Mouse (Mus musculus): ENCODE measurements at regions not wholly inside any gene's neighbourhood (a gene's known extent, or its start where the extent isn't known, plus 50 kb on each side); places are given as distances from the start of the nearest gene placed in this dataset.
A peak's percentile ranks its signal among the peaks of the same experiment; 100 is the strongest.

GRCm38 (mm10) chr14:103911707-103912106 lies 67.5 kb upstream of the Ednrb start:
- no peaks in the 10 kb centered on the region for H3K9me3 ChIP-seq (ENCODE audit: low read length)
- H3K4me2 ChIP-seq (ENCODE audit: low read depth) = no peak overlapping the region
- no peaks in the 10 kb centered on the region for H3K4me1 ChIP-seq (ENCODE audit: insufficient read depth)
- H3K9ac ChIP-seq = no peak overlapping the region
- TF ChIP-seq CTCF (IDR thresholded peaks at IDR 0.05; ENCODE audit: low read depth) = no peak
- no peaks in the 10 kb centered on the region for H3K36me3 ChIP-seq (ENCODE audit: insufficient read depth)
- H3K27ac ChIP-seq (ENCODE audit: low read depth, low read length) = no peak overlapping the region
- H3K27me3 ChIP-seq (ENCODE audit: insufficient read depth, low read length) = no peaks in the 10 kb centered on the region
- no peak overlapping the region for H3K4me3 ChIP-seq (ENCODE audit: low read depth, low read length)
- WGBS = 69% methylated on average over 4 of the region's 4 CpGs
- DNase-seq = no peak
- no peak for ATAC-seq

- Histone ChIP-seq H3K9ac (no peak overlapping the region), H3K4me1 (ENCODE audit: insufficient read depth) (no peaks in the 10 kb centered on the region), H3K27ac (ENCODE audit: low read depth, low read length) (no peak overlapping the region), H3K27me3 (ENCODE audit: insufficient read depth, low read length) (no peaks in the 10 kb centered on the region), H3K4me2 (ENCODE audit: low read depth) (no peak overlapping the region), H3K4me3 (ENCODE audit: low read depth, low read length) (no peak overlapping the region), H3K36me3 (ENCODE audit: insufficient read depth) (no peaks in the 10 kb centered on the region), H3K9me3 (ENCODE audit: low read length) (no peaks in the 10 kb centered on the region)
- peak; percentile 54 for ATAC-seq
- WGBS = 94% methylated on average over 1 of the region's 1 CpGs
- no peak for TF ChIP-seq CTCF (IDR thresholded peaks at IDR 0.05; ENCODE audit: low read depth)
- no peak for DNase-seq
Observed at GRCm38 (mm10) chr14:103911280-103911679, 67.1 kb upstream of the Ednrb start.

- Histone ChIP-seq H3K4me3 (ENCODE audit: low read depth, low read length) (no peak overlapping the region), H3K4me2 (ENCODE audit: low read depth) (no peak overlapping the region), H3K4me1 (ENCODE audit: insufficient read depth) (no peaks in the 10 kb centered on the region), H3K27ac (ENCODE audit: low read depth, low read length) (no peak overlapping the region), H3K9me3 (ENCODE audit: low read length) (no peaks in the 10 kb centered on the region), H3K9ac (no peak overlapping the region), H3K36me3 (ENCODE audit: insufficient read depth) (no peaks in the 10 kb centered on the region), H3K27me3 (ENCODE audit: insufficient read depth, low read length) (no peaks in the 10 kb centered on the region)
- DNase-seq (no peak), ATAC-seq (no peak)
- WGBS = 33% methylated on average over 2 of the region's 2 CpGs
- TF ChIP-seq CTCF (IDR thresholded peaks at IDR 0.05; ENCODE audit: low read depth) = no peak
Observed at GRCm38 (mm10) chr14:103906417-103907070, 62.3 kb upstream of the Ednrb start.

GRCm38 (mm10) chr14:103900817-103901216 lies 56.6 kb upstream of the Ednrb start:
- no peak overlapping the region for H3K4me2 ChIP-seq (ENCODE audit: low read depth)
- H3K36me3 ChIP-seq (ENCODE audit: insufficient read depth) = no peaks in the 10 kb centered on the region
- no peak for TF ChIP-seq CTCF (IDR thresholded peaks at IDR 0.05; ENCODE audit: low read depth)
- DNase-seq (no peak), ATAC-seq (no peak)
- H3K4me1 ChIP-seq (ENCODE audit: insufficient read depth) = peaks cover 10% of the 10 kb centered on the region
- H3K9me3 ChIP-seq (ENCODE audit: low read length) = no peaks in the 10 kb centered on the region
- no peak overlapping the region for H3K9ac ChIP-seq
- no peak overlapping the region for H3K4me3 ChIP-seq (ENCODE audit: low read depth, low read length)
- no peak overlapping the region for H3K27ac ChIP-seq (ENCODE audit: low read depth, low read length)
- no peaks in the 10 kb centered on the region for H3K27me3 ChIP-seq (ENCODE audit: insufficient read depth, low read length)
- WGBS = 74% methylated on average over 2 of the region's 2 CpGs

- ATAC-seq = peak; percentile 88
- Histone ChIP-seq H3K27me3 (ENCODE audit: insufficient read depth, low read length) (no peaks in the 10 kb centered on the region), H3K4me2 (ENCODE audit: low read depth) (peak overlapping the region; percentile 52), H3K9me3 (ENCODE audit: low read length) (no peaks in the 10 kb centered on the region), H3K4me1 (ENCODE audit: insufficient read depth) (peaks cover 10% of the 10 kb centered on the region), H3K36me3 (ENCODE audit: insufficient read depth) (no peaks in the 10 kb centered on the region), H3K27ac (ENCODE audit: low read depth, low read length) (0 out of 2 replicates have a peak overlapping the region, but pooled peaks have one; percentile 9), H3K4me3 (ENCODE audit: low read depth, low read length) (peak overlapping the region; percentile 26), H3K9ac (peak overlapping the region; percentile 10; the same call in 1 of the 2 replicates)
- DNase-seq = peak; percentile 45
- no peak for TF ChIP-seq CTCF (IDR thresholded peaks at IDR 0.05; ENCODE audit: low read depth)
- WGBS = 9% methylated on average over 22 of the region's 22 CpGs
Observed at GRCm38 (mm10) chr14:103899111-103899814, 55.1 kb upstream of the Ednrb start.

- no peak for DNase-seq
- Histone ChIP-seq H3K27me3 (ENCODE audit: insufficient read depth, low read length) (no peaks in the 10 kb centered on the region), H3K4me3 (ENCODE audit: low read depth, low read length) (peak overlapping the region; percentile 26), H3K27ac (ENCODE audit: low read depth, low read length) (0 out of 2 replicates have a peak overlapping the region, but pooled peaks have one; percentile 9), H3K9ac (peak overlapping the region; percentile 10; the same call in 1 of the 2 replicates), H3K36me3 (ENCODE audit: insufficient read depth) (no peaks in the 10 kb centered on the region), H3K4me2 (ENCODE audit: low read depth) (peak overlapping the region; percentile 52), H3K9me3 (ENCODE audit: low read length) (no peaks in the 10 kb centered on the region), H3K4me1 (ENCODE audit: insufficient read depth) (peaks cover 10% of the 10 kb centered on the region)
- ATAC-seq = peak; percentile 66
- no peak for TF ChIP-seq CTCF (IDR thresholded peaks at IDR 0.05; ENCODE audit: low read depth)
- WGBS = 7% methylated on average over 9 of the region's 9 CpGs
Observed at GRCm38 (mm10) chr14:103898689-103899088, 54.5 kb upstream of the Ednrb start.

GRCm38 (mm10) chr14:103895261-103895660 lies 51.1 kb upstream of the Ednrb start:
- Histone ChIP-seq H3K4me1 (ENCODE audit: insufficient read depth) (peaks cover 10% of the 10 kb centered on the region), H3K9ac (no peak overlapping the region), H3K4me2 (ENCODE audit: low read depth) (no peak overlapping the region), H3K9me3 (ENCODE audit: low read length) (no peaks in the 10 kb centered on the region), H3K27ac (ENCODE audit: low read depth, low read length) (no peak overlapping the region), H3K4me3 (ENCODE audit: low read depth, low read length) (no peak overlapping the region), H3K36me3 (ENCODE audit: insufficient read depth) (no peaks in the 10 kb centered on the region), H3K27me3 (ENCODE audit: insufficient read depth, low read length) (no peaks in the 10 kb centered on the region)
- DNase-seq (no peak), ATAC-seq (no peak)
- no peak for TF ChIP-seq CTCF (IDR thresholded peaks at IDR 0.05; ENCODE audit: low read depth)
- WGBS = 89% methylated on average over 7 of the region's 7 CpGs

Measured in forebrain, postnatal 0 days (tissue).